8 mouse cellular contexts compared by ENCODE assay signal in the genomic region with DNA sequence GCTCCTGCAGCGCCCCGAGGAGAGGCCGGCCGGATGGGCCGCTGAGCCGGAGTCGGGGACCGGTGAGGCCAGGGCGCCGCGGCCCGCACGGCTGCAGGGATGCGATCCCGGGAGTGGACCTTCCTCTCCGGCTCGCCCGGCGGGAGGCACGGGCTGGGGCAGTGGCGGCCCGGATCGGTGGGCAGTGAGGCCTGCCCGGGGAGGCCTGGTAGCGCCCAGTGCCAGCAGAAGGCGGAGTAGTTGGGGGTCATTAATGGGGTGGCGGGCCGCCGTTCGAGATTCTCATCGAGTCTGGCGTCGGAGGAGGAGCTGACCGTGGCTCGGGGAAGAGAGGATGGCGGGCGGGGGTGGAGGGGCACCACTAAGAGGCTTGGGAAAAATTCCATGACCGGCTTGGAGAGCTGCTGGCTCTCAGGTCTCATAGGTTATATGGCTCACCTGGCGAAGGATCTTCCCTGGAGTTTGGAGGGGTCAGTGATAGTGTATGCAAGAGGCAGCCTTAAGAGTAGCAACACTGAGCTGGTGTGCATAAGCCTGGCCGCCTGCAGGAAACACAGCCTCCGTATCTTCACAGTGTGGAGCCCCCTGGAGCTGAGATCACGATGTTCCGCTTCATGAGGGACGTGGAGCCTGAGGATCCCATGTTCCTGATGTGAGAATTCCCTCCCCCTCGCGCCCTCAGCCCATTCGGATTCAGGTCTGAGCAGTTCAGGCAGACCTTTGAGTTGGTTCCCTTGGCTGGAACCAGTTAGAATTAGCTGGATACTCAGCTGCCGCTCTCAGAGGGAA. TPM values are rescaled to one million over a fixed set of nuclear protein-coding genes. Genes with fewer than 3 reads are reported as not detected.
DNase-seq lines count a peak whose midpoint lies in the region; ATAC-seq and TF ChIP-seq lines count a peak whose summit lies in the region.

No protein-coding gene starts in this region.

- peaks cover 11% of the 10 kb centered on the region for H3K36me3 ChIP-seq in spleen, adult 2 months (ENCODE audit: control insufficient read depth, insufficient read depth, low read length)
- H3K36me3 ChIP-seq in midbrain, embryonic 12.5 days: peaks cover 40% of the 10 kb centered on the region

- peaks cover 6% of the 10 kb centered on the region; the same call in 1 of the 2 replicates for H3K4me1 ChIP-seq in spleen, adult 2 months (ENCODE audit: control insufficient read depth, insufficient read depth, insufficient read length)
- peaks cover 17% of the 10 kb centered on the region for H3K4me1 ChIP-seq in midbrain, embryonic 12.5 days

- WGBS in spleen, adult 2 months: 4% methylated on average over 47 of the region's 48 CpGs
- 1% methylated on average over 48 of the region's 48 CpGs for WGBS in midbrain, embryonic 12.5 days

- H3K27ac ChIP-seq in spleen, adult 2 months (ENCODE audit: insufficient read depth, low read length): peak overlapping the region; percentile 56
- peak overlapping the region; percentile 96 for H3K27ac ChIP-seq in midbrain, embryonic 12.5 days (replicated peaks)

- TF ChIP-seq POLR2A in spleen, adult 2 months (IDR thresholded peaks at IDR 0.05; ENCODE audit: low read depth, low read length): no peak

- no peak for TF ChIP-seq CTCF in spleen, adult 2 months (IDR thresholded peaks at IDR 0.05; ENCODE audit: extremely low read depth, insufficient read depth, insufficient read length, insufficient replicate concordance)

- H3K27me3 ChIP-seq in spleen, adult 2 months (ENCODE audit: control insufficient read depth, insufficient read depth, low read length): no peaks in the 10 kb centered on the region
- H3K27me3 ChIP-seq in midbrain, embryonic 12.5 days: no peaks in the 10 kb centered on the region

- H3K4me3 ChIP-seq in spleen, adult 2 months (ENCODE audit: extremely low read depth, insufficient read depth, insufficient read length): peak overlapping the region; percentile 76
- peak overlapping the region; percentile 95 for H3K4me3 ChIP-seq in midbrain, embryonic 12.5 days

- DNase-seq in adrenal gland, postnatal 10 days: peak; percentile 56
- DNase-seq in adrenal gland, adult 2 months: no peak
- DNase-seq in spleen, adult 2 months (ENCODE audit: low read depth in 1 of 2, low spot score in 2 of 2): no peak
- no peak for DNase-seq in spleen, adult 18-20 months
- peak; percentile 67 to 82 for DNase-seq in kidney, postnatal 4 days
- peak; percentile 43 to 63 for DNase-seq in thymus, adult 18-20 months

- H3K9me3 ChIP-seq in midbrain, embryonic 12.5 days: no peaks in the 10 kb centered on the region

- H3K9ac ChIP-seq in midbrain, embryonic 12.5 days (replicated peaks): peak overlapping the region; percentile 98

- peak overlapping the region; percentile 91 for H3K4me2 ChIP-seq in midbrain, embryonic 12.5 days (replicated peaks)

- peak; percentile 13; the same call in 1 of the 2 replicates for ATAC-seq in granulocyte monocyte progenitor cell, adult 5-6 weeks (replicated peaks; ENCODE audit: poor library complexity, severe bottlenecking)
- peak; percentile 17 for ATAC-seq in midbrain, embryonic 12.5 days (ENCODE audit: low FRiP score, low read depth)

RNA-seq across cellular contexts. Expression of a gene that starts 0.5 kb away (rescaled TPM):
- total RNA-seq in adrenal gland, postnatal 10 days (2021): 100 to 1,000 TPM; 271 to 288 TPM
- 100 to 1,000 TPM; 269 to 320 TPM for total RNA-seq in adrenal gland, adult 2 months (2021)
- polyA plus RNA-seq in adrenal gland, adult 2 months (2012; rRNA removed): 390 and 451 TPM in 2 replicates
- 125 and 140 TPM in 2 replicates for polyA plus RNA-seq in spleen, adult 2 months (2012; rRNA removed)
- total RNA-seq in granulocyte monocyte progenitor cell, adult 5-6 weeks (2014; fragmentation: Nextera tagmentation): 82.4 and 102 TPM in 2 replicates
- total RNA-seq in granulocyte monocyte progenitor cell, adult 5-6 weeks (2017): 49.5 and 79.7 TPM in 2 replicates
- 452 and 459 TPM in 2 replicates for polyA plus RNA-seq in midbrain, embryonic 12.5 days (2016; fragmentation: Nextera tagmentation; extraction: Ambion mirVana)

RNA-seq across cellular contexts. Expression of a gene that starts 11.8 kb away (rescaled TPM):
- 100 to 1,000 TPM; 824 to 887 TPM for total RNA-seq in adrenal gland, postnatal 10 days (2021)
- 100 to 1,000 TPM; 828 to 858 TPM for total RNA-seq in adrenal gland, adult 2 months (2021)
- polyA plus RNA-seq in adrenal gland, adult 2 months (2012; rRNA removed): 2,208 and 2,873 TPM in 2 replicates
- polyA plus RNA-seq in spleen, adult 2 months (2012; rRNA removed): 450 and 549 TPM in 2 replicates
- total RNA-seq in granulocyte monocyte progenitor cell, adult 5-6 weeks (2014; fragmentation: Nextera tagmentation): 16.1 and 21.9 TPM in 2 replicates
- 18.5 and 33.0 TPM in 2 replicates for total RNA-seq in granulocyte monocyte progenitor cell, adult 5-6 weeks (2017)
- 525 and 672 TPM in 2 replicates for polyA plus RNA-seq in midbrain, embryonic 12.5 days (2016; fragmentation: Nextera tagmentation; extraction: Ambion mirVana)

RNA-seq across cellular contexts. Expression of a gene that starts 20.2 kb away (rescaled TPM):
- 1 to 10 TPM; 1.4 to 1.8 TPM for total RNA-seq in adrenal gland, postnatal 10 days (2021)
- 1 to 10 TPM; 1.1 to 1.5 TPM for total RNA-seq in adrenal gland, adult 2 months (2021)
- 2.1 and 2.5 TPM in 2 replicates for polyA plus RNA-seq in adrenal gland, adult 2 months (2012; rRNA removed)
- 10.9 and 18.2 TPM in 2 replicates for polyA plus RNA-seq in spleen, adult 2 months (2012; rRNA removed)
- total RNA-seq in granulocyte monocyte progenitor cell, adult 5-6 weeks (2014; fragmentation: Nextera tagmentation): 1.4 and 3.8 TPM in 2 replicates
- total RNA-seq in granulocyte monocyte progenitor cell, adult 5-6 weeks (2017): 1.4 and 9.6 TPM in 2 replicates
- 1.9 and 3.1 TPM in 2 replicates for polyA plus RNA-seq in midbrain, embryonic 12.5 days (2016; fragmentation: Nextera tagmentation; extraction: Ambion mirVana)

RNA-seq across cellular contexts. Expression of a gene that starts 33.6 kb away (rescaled TPM):
- 100 to 1,000 TPM; 122 to 129 TPM for total RNA-seq in adrenal gland, postnatal 10 days (2021)
- total RNA-seq in adrenal gland, adult 2 months (2021): 100 to 1,000 TPM; 128 to 152 TPM
- 220 and 384 TPM in 2 replicates for polyA plus RNA-seq in adrenal gland, adult 2 months (2012; rRNA removed)
- polyA plus RNA-seq in spleen, adult 2 months (2012; rRNA removed): 106 and 116 TPM in 2 replicates
- total RNA-seq in granulocyte monocyte progenitor cell, adult 5-6 weeks (2014; fragmentation: Nextera tagmentation): 96.6 and 112 TPM in 2 replicates
- total RNA-seq in granulocyte monocyte progenitor cell, adult 5-6 weeks (2017): 48.8 and 52.0 TPM in 2 replicates
- polyA plus RNA-seq in midbrain, embryonic 12.5 days (2016; fragmentation: Nextera tagmentation; extraction: Ambion mirVana): 100 and 105 TPM in 2 replicates

RNA-seq across cellular contexts. Expression of a gene that starts 43.7 kb away (rescaled TPM):
- total RNA-seq in adrenal gland, postnatal 10 days (2021): 1 to 10 TPM; 3.8 to 4.0 TPM
- under 1 TPM; 0.31 to 0.55 TPM for total RNA-seq in adrenal gland, adult 2 months (2021)
- polyA plus RNA-seq in adrenal gland, adult 2 months (2012; rRNA removed): 0.52 and 0.61 TPM in 2 replicates
- 34.2 and 35.9 TPM in 2 replicates for polyA plus RNA-seq in spleen, adult 2 months (2012; rRNA removed)
- 0.90 TPM in 1 of 2 replicates, not detected in the other for total RNA-seq in granulocyte monocyte progenitor cell, adult 5-6 weeks (2014; fragmentation: Nextera tagmentation)
- total RNA-seq in granulocyte monocyte progenitor cell, adult 5-6 weeks (2017): 0.41 and 0.60 TPM in 2 replicates
- polyA plus RNA-seq in midbrain, embryonic 12.5 days (2016; fragmentation: Nextera tagmentation; extraction: Ambion mirVana): 0.20 TPM in 1 of 2 replicates, not detected in the other

Comparison
In these comparisons a context has a peak if more than half of its experiments do, and no peak if none do; other contexts are left out.
1. DNase-seq: peak in adrenal gland, postnatal 10 days (single experiment), kidney, postnatal 4 days (2 of 2) and thymus, adult 18-20 months (2 of 2); none in adrenal gland, adult 2 months (single experiment), spleen, adult 2 months (0 of 2) and spleen, adult 18-20 months (0 of 2).
2. RNA of a gene that starts 11.8 kb away (total RNA-seq): 824 to 887 TPM in adrenal gland, postnatal 10 days and 828 to 858 TPM in adrenal gland, adult 2 months; 16.1 to 33.0 TPM in granulocyte monocyte progenitor cell, adult 5-6 weeks; every median in the first group is over 10 times any median in the second.